Mouse (Mus musculus) kidney, embryonic 15.5 days (tissue): ENCODE results near the gene Gm9821. TPM values are rescaled to one million over a fixed set of nuclear protein-coding genes. Genes with fewer than 3 reads are reported as not detected.

Experiments used
- ATAC-seq: fragments of 200-750 bp; cut with Nextera tagmentation; replicated peaks from 2 replicates; pipeline ENCODE4 v1.8.0; 2017; ENCODE audit warnings: moderate TSS enrichment; ENCODE audit not compliant: low FRiP score
- H3K27ac ChIP-seq: fragments of 300-500 bp; sonication (generic); 2 replicates; pipeline ENCODE4 v1.5.1; 2015; ENCODE audit warnings: mild to moderate bottlenecking, inconsistent platforms
- H3K27me3 ChIP-seq: fragments of 300-500 bp; sonication (generic); 2 replicates; pipeline ENCODE4 v1.6.1; 2015; ENCODE audit warnings: inconsistent platforms
- H3K36me3 ChIP-seq: fragments of 300-500 bp; sonication (generic); 2 replicates; pipeline ENCODE4 v1.6.1; 2015; ENCODE audit warnings: inconsistent platforms
- H3K4me1 ChIP-seq: fragments of 300-500 bp; sonication (generic); 2 replicates; pipeline ENCODE4 v1.6.1; 2015; ENCODE audit warnings: inconsistent platforms
- H3K4me2 ChIP-seq: fragments of 300-500 bp; sonication (generic); 2 replicates; pipeline ENCODE4 v1.6.1; 2015; ENCODE audit warnings: moderate library complexity, mild to moderate bottlenecking, inconsistent platforms
- H3K4me3 ChIP-seq: fragments of 300-500 bp; sonication (generic); replicated peaks from 2 replicates; pipeline ENCODE4 v1.5.1; 2015; ENCODE audit warnings: mild to moderate bottlenecking, inconsistent platforms
- H3K9ac ChIP-seq: fragments of 300-500 bp; sonication (generic); 2 replicates; pipeline ENCODE4 v1.6.1; 2015; ENCODE audit warnings: mild to moderate bottlenecking, inconsistent platforms
- H3K9me3 ChIP-seq: fragments of 300-500 bp; sonication (generic); replicated peaks from 2 replicates; pipeline ENCODE4 v1.6.1; 2016; ENCODE audit warnings: inconsistent platforms
- WGBS: fragments of 180-500 bp; shearing (Covaris S2); methylation state at CpG from one replicate; pipeline ENCODE4 v1.1.7; 2015; ENCODE audit warnings: mixed read lengths; 5-methylcytosine and 5-hydroxymethylcytosine counted together
- polyA plus RNA-seq: library from polyadenylated mRNA; unstranded; fragments of >200 nt; fragmentation: Nextera tagmentation; extraction: Ambion mirVana; gene quantifications from 2 replicates; pipeline ENCODE4 v1.2.1, GENCODE M21; 2015

Gene Gm9821
- polyA plus RNA-seq, 1 experiment from 2014 or later, result 0.53 TPM

DNA sequence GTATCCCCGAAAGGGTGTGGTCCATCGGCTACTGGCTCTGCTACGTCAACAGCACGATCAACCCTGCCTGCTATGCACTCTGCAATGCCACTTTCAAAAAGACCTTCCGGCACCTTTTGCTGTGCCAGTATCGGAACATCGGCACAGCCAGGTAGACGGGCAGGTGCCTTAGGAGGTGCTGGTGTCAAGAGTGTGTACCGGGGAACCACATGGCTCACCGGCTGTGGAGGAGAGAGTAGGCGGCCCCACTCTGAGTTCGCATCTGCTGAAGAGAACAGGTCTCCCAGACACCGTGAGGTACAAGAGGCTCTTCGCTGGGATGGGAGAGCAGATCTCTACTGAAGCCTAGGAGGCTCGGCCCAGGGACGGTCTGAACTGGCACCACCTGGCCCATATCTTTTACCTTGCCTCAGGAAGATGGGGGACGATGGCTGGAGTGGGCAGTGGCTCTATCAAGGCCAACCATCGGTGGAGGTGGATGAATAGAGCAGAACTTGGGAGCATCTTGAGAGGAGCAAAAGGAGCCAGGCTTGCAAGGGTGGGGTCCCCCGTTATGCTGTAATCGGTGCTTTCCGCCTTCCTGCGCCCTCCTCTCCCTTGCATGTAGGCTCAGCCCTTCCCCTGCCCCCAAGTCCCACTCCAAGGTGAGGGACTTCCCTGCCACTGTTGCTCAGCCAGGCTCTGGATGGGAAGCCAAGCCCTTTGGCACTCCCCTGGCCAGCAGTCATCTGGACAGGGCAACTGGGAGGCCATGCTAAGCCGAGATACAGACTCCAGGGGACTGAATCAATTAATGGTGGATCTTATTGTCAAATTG is 16.8 kb upstream of the Gm9821 start:
- 69% methylated on average over 23 of the region's 23 CpGs for WGBS
- Histone ChIP-seq H3K4me1 (peaks cover 51% of the 10 kb centered on the region), H3K27ac (no peak overlapping the region), H3K9ac (no peak overlapping the region), H3K9me3 (no peaks in the 10 kb centered on the region), H3K27me3 (peaks cover 15% of the 10 kb centered on the region), H3K4me3 (no peak overlapping the region), H3K4me2 (peak overlapping the region; percentile 48), H3K36me3 (peaks cover 8% of the 10 kb centered on the region; the same call in 1 of the 2 replicates)
- no peak for ATAC-seq

DNA sequence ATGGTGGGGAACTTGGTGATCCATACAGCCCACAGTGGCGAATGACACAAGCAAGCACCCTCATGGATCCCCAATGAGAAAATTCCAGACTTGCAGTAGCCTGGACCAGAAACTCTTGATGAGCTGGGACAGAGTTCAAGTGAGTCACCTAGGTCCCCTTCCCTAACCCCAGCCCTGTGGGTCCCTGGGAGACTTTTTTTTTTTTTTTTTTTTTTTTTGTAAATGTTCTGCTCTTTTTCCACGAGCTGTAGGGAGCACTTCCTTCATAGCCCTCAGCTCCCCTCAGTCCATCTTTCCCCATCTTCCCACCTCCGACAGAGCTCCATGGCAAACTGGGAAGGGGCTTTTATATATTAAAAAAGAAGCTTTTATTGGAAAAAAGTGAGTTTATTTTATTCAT is 16.0 kb upstream of the Gm9821 start:
- no peak for ATAC-seq
- H3K9me3 ChIP-seq, result no peaks in the 10 kb centered on the region
- H3K4me2 ChIP-seq, result peak overlapping the region; percentile 65
- no peak overlapping the region for H3K27ac ChIP-seq
- H3K36me3 ChIP-seq, result peaks cover 14% of the 10 kb centered on the region; the same call in 1 of the 2 replicates
- peak overlapping the region; percentile 63 for H3K4me3 ChIP-seq
- H3K9ac ChIP-seq, result no peak overlapping the region
- WGBS, result 56% methylated on average over 3 of the region's 3 CpGs
- peaks cover 56% of the 10 kb centered on the region for H3K4me1 ChIP-seq
- peaks cover 9% of the 10 kb centered on the region for H3K27me3 ChIP-seq

DNA sequence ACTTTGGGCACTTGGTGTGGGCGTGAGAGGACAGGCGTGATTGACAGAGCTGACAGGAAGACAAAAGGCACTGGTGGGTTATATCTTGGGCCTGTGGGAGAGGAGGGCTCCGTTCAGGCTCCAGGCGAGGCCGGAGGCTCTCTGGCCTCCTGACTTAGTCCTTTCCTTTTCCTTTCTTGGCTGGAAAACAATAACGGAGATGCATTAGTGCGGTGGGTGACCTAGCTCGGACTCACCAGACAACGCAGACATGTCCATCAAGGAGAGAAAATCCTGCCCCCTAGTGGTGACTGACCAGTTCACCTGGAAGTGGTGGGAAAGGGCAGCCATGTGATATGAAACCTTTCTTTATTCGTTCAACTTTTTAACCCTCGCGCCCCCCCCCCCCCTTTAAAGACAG is 15.6 kb upstream of the Gm9821 start:
- Histone ChIP-seq H3K36me3 (peaks cover 19% of the 10 kb centered on the region), H3K4me3 (peak overlapping the region; percentile 63), H3K9me3 (no peaks in the 10 kb centered on the region), H3K4me1 (peaks cover 61% of the 10 kb centered on the region), H3K9ac (peak overlapping the region; percentile 86; the same call in 1 of the 2 replicates), H3K27me3 (peaks cover 5% of the 10 kb centered on the region; the same call in 1 of the 2 replicates), H3K4me2 (peak overlapping the region; percentile 65), H3K27ac (no peak overlapping the region)
- WGBS, result 11% methylated on average over 12 of the region's 12 CpGs
- ATAC-seq, result no peak

DNA sequence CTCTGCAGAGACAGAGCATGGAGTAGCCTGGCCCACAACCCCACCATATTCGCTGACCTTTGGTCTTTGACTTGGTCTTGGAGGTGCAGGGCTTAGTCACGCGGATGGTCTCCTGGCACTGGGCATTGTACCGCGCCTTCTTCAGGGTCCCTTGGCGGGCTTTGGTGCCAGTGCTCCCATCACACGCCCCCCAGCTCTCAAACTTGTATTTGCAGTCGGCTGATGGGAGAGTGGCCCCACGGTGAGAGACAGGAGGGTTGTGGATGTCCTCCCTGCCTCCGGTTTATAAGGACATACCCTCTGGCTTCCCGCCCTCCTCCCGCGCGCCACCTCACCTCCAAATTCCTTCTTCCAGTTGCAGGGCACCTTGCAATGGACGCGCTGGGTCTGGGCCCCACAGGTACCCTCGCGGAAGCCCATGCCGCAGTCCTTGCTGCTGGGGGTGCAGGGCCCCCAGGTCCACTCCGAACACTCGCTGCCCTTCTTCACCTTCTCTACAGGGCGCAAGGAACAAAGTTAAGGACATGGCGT is 14.7 kb upstream of the Gm9821 start:
- ATAC-seq, result no peak
- Histone ChIP-seq H3K4me1 (peaks cover 61% of the 10 kb centered on the region), H3K4me2 (peak overlapping the region; percentile 65), H3K36me3 (peaks cover 28% of the 10 kb centered on the region), H3K4me3 (peak overlapping the region; percentile 63), H3K9ac (peak overlapping the region; percentile 86), H3K9me3 (no peaks in the 10 kb centered on the region), H3K27ac (peak overlapping the region; percentile 96), H3K27me3 (0 out of 2 replicates have a peak, but pooled peaks cover 4% of the 10 kb centered on the region)
- WGBS, result 7% methylated on average over 23 of the region's 23 CpGs

DNA sequence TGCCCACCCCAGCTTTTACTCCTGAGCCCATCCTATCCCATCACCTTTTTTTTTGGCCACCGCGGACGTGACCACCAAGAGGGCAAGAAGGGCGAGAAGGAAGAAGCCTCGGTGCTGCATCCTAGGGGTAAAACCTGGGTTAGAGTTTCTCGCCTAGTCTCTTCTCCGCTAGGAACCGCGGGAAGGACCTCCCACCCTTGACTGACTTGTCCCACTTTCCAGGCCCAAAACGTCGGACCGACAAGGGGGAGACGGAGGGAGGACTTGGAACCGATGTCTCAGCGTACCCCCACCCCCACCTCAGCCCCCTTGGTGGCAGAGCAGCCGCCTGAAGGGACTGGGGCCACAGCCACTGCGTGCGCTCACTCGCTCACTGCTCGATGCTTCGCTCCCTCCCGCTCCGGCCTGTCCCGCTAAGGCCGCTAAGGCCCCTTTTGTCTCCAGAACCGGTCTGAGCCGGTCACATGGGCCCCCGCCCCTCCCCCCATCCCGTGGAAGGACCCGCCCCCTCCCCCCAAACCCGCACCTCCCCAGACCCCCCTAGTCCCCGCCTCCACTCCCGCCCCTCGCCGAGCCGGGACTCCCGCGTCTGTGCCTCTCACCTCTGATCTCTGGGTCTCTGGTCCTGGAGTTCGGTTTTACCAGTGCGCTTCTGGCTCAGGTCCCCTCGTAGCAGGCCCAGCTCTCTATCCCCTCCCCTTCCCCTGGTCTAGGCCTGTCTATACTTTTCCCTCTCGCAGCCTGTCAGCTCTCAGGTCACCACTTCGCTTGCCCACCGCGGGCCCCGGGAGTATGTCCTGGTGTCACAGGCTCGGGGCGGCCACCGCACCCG is 14.0 kb upstream of the Gm9821 start:
- peaks cover 35% of the 10 kb centered on the region for H3K36me3 ChIP-seq
- no peaks in the 10 kb centered on the region for H3K9me3 ChIP-seq
- H3K4me2 ChIP-seq, result peak overlapping the region; percentile 65
- H3K27ac ChIP-seq, result peak overlapping the region; percentile 96
- peak; percentile 76 for ATAC-seq
- H3K4me3 ChIP-seq, result peak overlapping the region; percentile 63
- 4% methylated on average over 50 of the region's 50 CpGs for WGBS
- peaks cover 61% of the 10 kb centered on the region for H3K4me1 ChIP-seq
- H3K27me3 ChIP-seq, result no peaks in the 10 kb centered on the region
- peak overlapping the region; percentile 86 for H3K9ac ChIP-seq

DNA sequence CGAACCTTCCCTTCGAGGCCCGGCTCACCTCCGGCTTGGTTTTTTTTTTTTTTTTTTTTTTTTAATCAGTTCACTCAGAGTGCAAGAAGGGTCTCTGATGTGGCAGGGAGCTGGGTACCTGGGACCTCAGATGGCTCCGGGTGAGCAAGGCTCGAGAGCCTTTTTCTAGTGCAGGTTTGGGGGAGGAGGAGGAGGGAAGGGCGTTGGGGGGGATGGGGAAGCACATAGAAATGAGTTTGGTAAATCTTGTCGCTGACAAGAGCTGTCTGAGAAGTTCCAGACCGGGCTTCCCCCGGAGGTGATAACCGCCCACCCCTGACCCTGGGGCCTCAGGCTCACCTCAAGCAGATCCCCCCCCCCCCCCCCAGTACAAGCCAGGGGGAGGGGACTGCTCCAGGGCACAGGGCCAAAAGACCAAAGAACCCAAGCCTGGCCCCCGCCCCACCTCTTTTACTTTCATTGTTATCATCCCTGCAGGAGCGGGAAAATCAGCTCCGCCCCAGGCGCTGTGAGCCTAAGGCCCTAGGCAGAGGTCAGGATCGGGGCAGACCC is 13.3 kb upstream of the Gm9821 start, which contains the start of gene Mdk:
Gene Mdk (minus strand): TSS at position 138 of the 552 bp plus-strand sequence.
- 4% methylated on average over 16 of the region's 16 CpGs for WGBS
- H3K9ac ChIP-seq, result peak within 1 kb of the TSS; percentile 86
- H3K9me3 ChIP-seq, result no peaks in the 10 kb centered on the region
- H3K4me2 ChIP-seq, result peak within 1 kb of the TSS; percentile 65
- H3K4me1 ChIP-seq, result peaks cover 61% of the 10 kb centered on the region
- peak within 1 kb of the TSS; percentile 96 for H3K27ac ChIP-seq
- no peaks in the 10 kb centered on the region for H3K27me3 ChIP-seq
- peaks cover 42% of the 10 kb centered on the region for H3K36me3 ChIP-seq
- peak within 1 kb of the TSS; percentile 63 for H3K4me3 ChIP-seq
- peak; percentile 5; the same call in 1 of the 2 replicates for ATAC-seq

DNA sequence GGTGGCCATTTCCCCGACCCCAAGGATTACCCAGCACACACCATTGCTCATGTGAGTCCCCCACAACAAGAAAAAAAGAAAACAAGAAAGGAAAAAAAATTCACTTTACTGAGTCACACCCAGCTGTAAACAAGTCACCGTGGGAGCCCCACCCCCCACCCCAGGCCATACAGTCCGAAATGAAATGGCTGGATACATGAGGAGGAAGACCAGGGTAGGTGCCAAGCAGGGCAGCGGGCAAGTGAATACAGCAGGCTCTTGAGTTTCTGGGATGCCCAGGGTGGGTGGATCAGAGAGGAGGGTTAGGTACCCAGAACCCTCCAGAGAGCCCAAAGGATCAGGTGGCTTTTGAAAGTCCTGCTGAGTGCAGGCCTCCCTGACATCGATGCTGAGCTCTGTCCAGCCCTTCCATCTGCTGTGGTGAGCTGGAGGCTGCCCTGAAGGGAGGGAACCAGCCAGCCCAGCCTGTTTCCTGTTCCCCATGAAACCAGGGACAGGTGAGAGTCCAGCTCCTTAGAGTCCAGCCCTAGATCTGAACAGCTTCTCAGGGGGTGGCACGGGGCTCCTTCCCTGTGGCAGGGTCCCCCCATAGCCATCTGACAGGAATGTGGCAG is 12.7 kb upstream of the Gm9821 start:
- Histone ChIP-seq H3K27me3 (no peaks in the 10 kb centered on the region), H3K9ac (no peak overlapping the region), H3K9me3 (no peaks in the 10 kb centered on the region), H3K4me3 (peak overlapping the region; percentile 63), H3K4me2 (peak overlapping the region; percentile 65), H3K36me3 (peaks cover 48% of the 10 kb centered on the region), H3K27ac (peak overlapping the region; percentile 96), H3K4me1 (peaks cover 57% of the 10 kb centered on the region)
- 0 out of 2 replicates have a peak, but pooled peaks have one; percentile 0 for ATAC-seq
- 11% methylated on average over 6 of the region's 6 CpGs for WGBS

DNA sequence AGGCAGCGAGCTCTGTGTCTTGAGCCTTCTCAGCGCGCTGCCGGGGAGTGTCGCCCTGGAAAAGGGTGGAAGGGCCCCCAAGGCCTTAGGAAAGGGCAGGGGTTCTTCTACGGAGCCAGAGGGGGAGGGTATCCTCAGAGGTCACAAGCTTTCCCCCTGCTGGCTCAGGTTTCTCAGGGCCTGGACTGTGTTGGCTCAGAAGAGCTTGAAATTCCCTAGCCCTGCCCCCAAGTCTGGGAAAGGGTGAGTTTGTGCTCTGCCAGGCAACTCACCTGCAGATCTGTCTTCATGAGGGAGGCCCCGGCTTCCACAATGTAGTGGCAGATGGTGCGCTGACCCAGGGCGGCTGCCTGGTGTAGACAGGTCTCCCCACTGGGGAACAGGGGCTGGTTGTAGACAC is 12.0 kb upstream of the Gm9821 start:
- H3K4me2 ChIP-seq, result peak overlapping the region; percentile 65; the same call in 1 of the 2 replicates
- no peaks in the 10 kb centered on the region for H3K27me3 ChIP-seq
- ATAC-seq, result peak; percentile 16; the same call in 1 of the 2 replicates
- peak overlapping the region; percentile 96 for H3K27ac ChIP-seq
- H3K9me3 ChIP-seq, result no peaks in the 10 kb centered on the region
- 30% methylated on average over 9 of the region's 9 CpGs for WGBS
- peaks cover 55% of the 10 kb centered on the region for H3K36me3 ChIP-seq
- no peak overlapping the region for H3K9ac ChIP-seq
- no peak overlapping the region for H3K4me3 ChIP-seq
- H3K4me1 ChIP-seq, result peaks cover 52% of the 10 kb centered on the region

DNA sequence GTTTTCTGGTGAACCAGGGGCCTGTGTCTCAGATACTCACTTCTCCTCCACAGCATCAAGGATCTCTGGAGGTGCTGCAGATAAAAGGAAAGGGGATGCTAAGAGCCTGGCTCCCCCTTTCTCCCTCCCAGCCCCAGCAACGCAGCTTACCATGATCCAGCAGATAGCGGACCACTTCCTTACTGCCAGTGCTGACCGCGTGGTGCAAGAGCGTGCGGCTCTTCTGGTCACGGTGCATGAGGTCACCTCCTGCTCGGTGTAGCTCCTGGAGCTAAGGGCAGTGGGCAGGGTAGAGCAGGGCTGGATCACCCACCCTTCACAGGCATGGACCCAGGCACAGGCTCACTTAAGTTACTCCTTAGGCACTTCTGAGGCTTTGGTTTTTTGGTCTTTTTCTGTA is 11.5 kb upstream of the Gm9821 start:
- Histone ChIP-seq H3K9ac (no peak overlapping the region), H3K36me3 (peaks cover 60% of the 10 kb centered on the region), H3K4me3 (no peak overlapping the region), H3K4me2 (no peak overlapping the region), H3K27ac (peak overlapping the region; percentile 96), H3K9me3 (no peaks in the 10 kb centered on the region), H3K4me1 (peaks cover 51% of the 10 kb centered on the region), H3K27me3 (no peaks in the 10 kb centered on the region)
- ATAC-seq, result no peak
- 31% methylated on average over 8 of the region's 8 CpGs for WGBS

DNA sequence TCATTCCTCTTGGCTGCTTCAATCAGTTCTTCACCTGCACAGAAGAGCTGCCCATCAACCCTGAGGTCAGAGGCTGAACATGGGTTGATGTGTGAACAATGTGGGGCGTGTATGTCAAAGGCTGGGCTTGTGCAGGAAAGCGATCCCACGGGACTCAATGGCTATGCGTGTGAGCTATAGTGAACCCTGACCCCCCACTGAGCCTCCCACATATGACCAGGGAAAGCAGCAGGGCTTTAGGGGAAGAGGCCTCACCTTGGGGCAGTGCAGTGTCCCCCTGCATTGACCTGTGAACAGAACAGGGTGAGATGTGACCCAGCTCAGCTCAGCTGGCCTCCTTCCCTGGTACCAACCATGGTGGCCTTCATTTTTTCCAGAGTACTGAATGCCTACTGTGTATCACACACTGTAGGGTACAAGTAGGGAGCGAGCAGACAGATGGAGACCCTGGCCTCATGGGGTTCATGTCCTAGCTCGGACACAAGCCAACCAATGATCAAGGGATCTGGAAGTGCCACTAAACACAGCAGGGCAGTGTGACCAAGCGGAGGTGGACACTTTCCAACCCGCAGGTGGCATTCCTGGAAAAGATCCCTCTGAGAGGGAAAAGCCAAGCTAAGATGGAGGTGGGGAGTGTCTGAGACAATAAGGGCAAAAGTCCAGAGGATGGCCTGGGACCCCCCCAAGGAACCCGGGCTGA is 10.5 kb upstream of the Gm9821 start:
- Histone ChIP-seq H3K4me3 (no peak overlapping the region), H3K4me2 (no peak overlapping the region), H3K4me1 (peaks cover 46% of the 10 kb centered on the region), H3K27me3 (no peaks in the 10 kb centered on the region), H3K36me3 (peaks cover 63% of the 10 kb centered on the region), H3K9me3 (no peaks in the 10 kb centered on the region), H3K9ac (no peak overlapping the region), H3K27ac (no peak overlapping the region)
- 78% methylated on average over 9 of the region's 9 CpGs for WGBS
- no peak for ATAC-seq

DNA sequence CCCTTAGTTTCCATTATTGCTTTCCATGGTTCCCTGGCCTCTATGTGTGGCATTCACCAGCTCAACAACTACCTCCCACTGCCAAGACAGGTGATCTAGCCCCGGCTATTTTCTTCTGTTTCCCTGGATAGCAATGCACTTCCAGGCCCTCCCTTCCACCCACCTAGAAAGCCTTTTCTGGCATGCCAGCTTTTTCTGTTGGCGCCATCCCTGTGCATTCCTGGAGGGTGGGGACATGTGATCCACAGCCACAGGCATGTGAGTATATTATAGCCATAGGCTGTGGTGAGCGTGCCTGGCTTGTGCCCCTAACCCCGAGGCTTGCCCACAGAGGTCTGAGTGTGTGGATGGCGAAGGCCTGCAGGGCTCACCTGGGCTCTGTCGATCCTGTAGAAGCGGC is 9.3 kb upstream of the Gm9821 start:
- ATAC-seq, result no peak
- Histone ChIP-seq H3K4me1 (peaks cover 38% of the 10 kb centered on the region), H3K36me3 (peaks cover 73% of the 10 kb centered on the region), H3K4me2 (no peak overlapping the region), H3K4me3 (no peak overlapping the region), H3K27ac (no peak overlapping the region), H3K9me3 (no peaks in the 10 kb centered on the region), H3K9ac (no peak overlapping the region), H3K27me3 (no peaks in the 10 kb centered on the region)
- WGBS, result 93% methylated on average over 7 of the region's 7 CpGs
